Mouse (Mus musculus) C2C12 (cell line): Measurements from ENCODE around the gene Malsu1. TPM values are rescaled to one million over a fixed set of nuclear protein-coding genes. Genes with fewer than 3 reads are reported as not detected.

Experiments
- H3K27me3 ChIP-seq: one replicate; pipeline ENCODE4 v1.6.1; 2011; ENCODE audit not compliant: control insufficient read depth, insufficient read depth, insufficient read length
- H3K36me3 ChIP-seq: one replicate; pipeline ENCODE4 v1.6.1; 2011; ENCODE audit not compliant: control insufficient read depth, insufficient read depth
- H3K4me3 ChIP-seq: one replicate; pipeline ENCODE4 v1.5.1; 2011; ENCODE audit warnings: mild to moderate bottlenecking, control low read depth; ENCODE audit not compliant: poor library complexity, insufficient read depth, severe bottlenecking
- H3K79me2 ChIP-seq: one replicate; pipeline ENCODE4 v1.6.1; 2011; ENCODE audit not compliant: control insufficient read depth, insufficient read depth
- H3K79me3 ChIP-seq: one replicate; pipeline ENCODE4 v1.6.1; 2011; ENCODE audit warnings: low read depth, control low read depth
- H3ac ChIP-seq: one replicate; pipeline ENCODE3; 2011; ENCODE audit warnings: low read depth; ENCODE audit not compliant: control insufficient read depth, insufficient read length
- CEBPB ChIP-seq: IDR thresholded peaks from one replicate; pipeline ENCODE4 v1.6.1; 2011; ENCODE audit warnings: low read depth, mild to moderate bottlenecking, control low read depth, moderate library complexity
- CTCF ChIP-seq: IDR thresholded peaks from one replicate; pipeline ENCODE4 v1.5.1; 2011; ENCODE audit not compliant: control insufficient read depth, insufficient read depth, insufficient read length
- FOSL1 ChIP-seq: IDR thresholded peaks from one replicate; pipeline ENCODE4 v1.8.0; 2011; ENCODE audit warnings: mild to moderate bottlenecking, low read length; ENCODE audit not compliant: poor library complexity, insufficient read depth, severe bottlenecking
- MAX ChIP-seq: IDR thresholded peaks from one replicate; pipeline ENCODE4 v1.6.1; 2011; ENCODE audit warnings: mild to moderate bottlenecking, control low read depth
- MYOD1 ChIP-seq: IDR thresholded peaks from one replicate; pipeline ENCODE4 v1.6.1; 2011; ENCODE audit warnings: low read depth; ENCODE audit not compliant: control insufficient read depth, insufficient read length
- MYOG ChIP-seq: IDR thresholded peaks from one replicate; pipeline ENCODE4 v1.6.1; 2011; ENCODE audit not compliant: control insufficient read depth, insufficient read length; ENCODE audit errors: extremely low read depth
- USF1 ChIP-seq: IDR thresholded peaks from one replicate; pipeline ENCODE4 v1.6.1; 2011; ENCODE audit warnings: low read depth, mild to moderate bottlenecking, control low read depth, moderate library complexity
- polyA plus RNA-seq: library from polyadenylated mRNA; unstranded; fragments of >200 nt; fragmentation: generic; extraction: Trizol; gene quantifications from one replicate; pipeline ENCODE4 v1.2.1, GENCODE M21; 2012; ENCODE audit warnings: missing spikeins

The Malsu1 gene
- polyA plus RNA-seq, 1 experiment = 19.3 TPM

- H3K27me3 ChIP-seq = peaks cover 8% of the 10 kb centered on the region
- H3K79me2 ChIP-seq = no peaks in the 10 kb centered on the region
- TF ChIP-seq MAX = no peak
- no peak for TF ChIP-seq CTCF
- TF ChIP-seq CEBPB = no peak
- TF ChIP-seq MYOG = no peak
- TF ChIP-seq USF1 = no peak
- TF ChIP-seq MYOD1 = no peak
- TF ChIP-seq FOSL1 = no peak
- no peaks in the 10 kb centered on the region for H3K36me3 ChIP-seq
- no peak overlapping the region for H3ac ChIP-seq
- no peaks in the 10 kb centered on the region for H3K79me3 ChIP-seq
- no peak overlapping the region for H3K4me3 ChIP-seq
Measured at GRCm38 (mm10) chr6:49031230-49031629, 42.4 kb upstream of the Malsu1 start.

- no peak overlapping the region for H3ac ChIP-seq
- H3K27me3 ChIP-seq = peaks cover 8% of the 10 kb centered on the region
- H3K4me3 ChIP-seq = no peak overlapping the region
- H3K79me3 ChIP-seq = no peaks in the 10 kb centered on the region
- H3K36me3 ChIP-seq = no peaks in the 10 kb centered on the region
- H3K79me2 ChIP-seq = no peaks in the 10 kb centered on the region
- TF ChIP-seq MYOD1 (no peak), MYOG (no peak), CTCF (no peak), CEBPB (no peak), USF1 (no peak), FOSL1 (no peak), MAX (no peak)
Measured at GRCm38 (mm10) chr6:49032783-49033182, 40.8 kb upstream of the Malsu1 start.

GRCm38 (mm10) chr6:49036275-49037267 lies 37.0 kb upstream of the Malsu1 start, which contains the start of gene Gpnmb:
Gene Gpnmb, plus strand, starts transcription at chr6:49036546.
- TF ChIP-seq CEBPB = no peak
- no peak for TF ChIP-seq MAX
- TF ChIP-seq FOSL1 = no peak
- Histone ChIP-seq H3K79me2 (no peaks in the 10 kb centered on the region), H3K4me3 (no peak within 1 kb of the TSS), H3K27me3 (peaks cover 3% of the 10 kb centered on the region), H3K79me3 (no peaks in the 10 kb centered on the region), H3ac (no peak within 1 kb of the TSS), H3K36me3 (no peaks in the 10 kb centered on the region)

GRCm38 (mm10) chr6:49037268-49037662 lies 36.3 kb upstream of the Malsu1 start:
- peaks cover 3% of the 10 kb centered on the region for H3K27me3 ChIP-seq
- no peaks in the 10 kb centered on the region for H3K79me2 ChIP-seq
- no peak overlapping the region for H3K4me3 ChIP-seq
- no peaks in the 10 kb centered on the region for H3K79me3 ChIP-seq
- H3K36me3 ChIP-seq = no peaks in the 10 kb centered on the region
- H3ac ChIP-seq = no peak overlapping the region
- TF ChIP-seq USF1 (no peak), CEBPB (no peak), MYOG (no peak), CTCF (no peak), FOSL1 (no peak), MYOD1 (no peak), MAX (no peak)

- H3ac ChIP-seq = peak overlapping the region; percentile 18
- no peaks in the 10 kb centered on the region for H3K27me3 ChIP-seq
- H3K79me3 ChIP-seq = no peaks in the 10 kb centered on the region
- no peaks in the 10 kb centered on the region for H3K79me2 ChIP-seq
- TF ChIP-seq CTCF (peak; percentile 28), MYOD1 (no peak)
- no peaks in the 10 kb centered on the region for H3K36me3 ChIP-seq
- H3K4me3 ChIP-seq = no peak overlapping the region
Measured at GRCm38 (mm10) chr6:49039470-49040180, 34.0 kb upstream of the Malsu1 start.

- no peak overlapping the region for H3ac ChIP-seq
- no peaks in the 10 kb centered on the region for H3K79me3 ChIP-seq
- no peaks in the 10 kb centered on the region for H3K79me2 ChIP-seq
- TF ChIP-seq MYOD1 (peak; percentile 100), CTCF (no peak)
- no peak overlapping the region for H3K4me3 ChIP-seq
- H3K27me3 ChIP-seq = no peaks in the 10 kb centered on the region
- H3K36me3 ChIP-seq = no peaks in the 10 kb centered on the region
Measured at GRCm38 (mm10) chr6:49046502-49046901, 27.1 kb upstream of the Malsu1 start.
